Mouse (Mus musculus) thymus, adult 2 months (tissue): ENCODE measurements at regions not wholly inside any gene's neighbourhood (a gene's known extent, or its start where the extent isn't known, plus 50 kb on each side); places are given as distances from the start of the nearest gene placed in this dataset.
A peak's percentile ranks its signal among the peaks of the same experiment; 100 is the strongest.
"Not testable (repeated sequence)": the region's sequence is repeated elsewhere in the genome, so short reads cannot be mapped to it uniquely, and the experiment has no call there.

Source experiments
- DNase-seq: peaks from one replicate; pipeline ENCODE4 v3.0.0; 2021
- H3K27ac ChIP-seq: fragments of 200-500 bp; 2 replicates; pipeline ENCODE4 v1.5.1; 2012; ENCODE audit warnings: low read length, control low read depth; ENCODE audit not compliant: control insufficient read depth, insufficient read depth
- H3K27me3 ChIP-seq: fragments of 200-500 bp; 2 replicates; pipeline ENCODE4 v1.6.1; 2012; ENCODE audit warnings: mild to moderate bottlenecking, low read length, moderate library complexity, mixed read lengths; ENCODE audit not compliant: control insufficient read depth, insufficient read depth
- H3K36me3 ChIP-seq: fragments of 200-500 bp; 2 replicates; pipeline ENCODE4 v1.6.1; 2012; ENCODE audit warnings: mild to moderate bottlenecking, low read length, moderate library complexity; ENCODE audit not compliant: control insufficient read depth, insufficient read depth
- H3K4me1 ChIP-seq: fragments of 200-500 bp; replicated peaks from 2 replicates; pipeline ENCODE4 v1.6.1; 2012; ENCODE audit warnings: low read length; ENCODE audit not compliant: control insufficient read depth, insufficient read depth
- H3K4me3 ChIP-seq: fragments of 200-500 bp; 2 replicates; pipeline ENCODE4 v1.5.1; 2012; ENCODE audit warnings: mild to moderate bottlenecking, low read length, control low read depth, moderate library complexity; ENCODE audit not compliant: control insufficient read depth, insufficient read depth
- CTCF ChIP-seq: fragments of 200-500 bp; IDR thresholded peaks from 2 replicates; pipeline ENCODE4 v1.5.1; 2012; ENCODE audit warnings: mild to moderate bottlenecking, control low read depth, low read length, moderate library complexity, borderline replicate concordance; ENCODE audit not compliant: control insufficient read depth, poor library complexity, insufficient read depth; ENCODE audit errors: extremely low read depth
- POLR2A ChIP-seq: fragments of 200-500 bp; IDR thresholded peaks from 2 replicates; pipeline ENCODE4 v1.6.1; 2012; ENCODE audit warnings: mild to moderate bottlenecking, low read length, control low read depth, moderate library complexity; ENCODE audit not compliant: control insufficient read depth, poor library complexity, insufficient read depth; ENCODE audit errors: extremely low read depth
- WGBS: fragments of 180-500 bp; shearing (Covaris S2); methylation state at CpG from one replicate; pipeline ENCODE4 v1.1.7; 2018; 5-methylcytosine and 5-hydroxymethylcytosine counted together

- Histone ChIP-seq H3K36me3 (no peaks in the 10 kb centered on the region), H3K4me3 (no peak overlapping the region), H3K27ac (no peak overlapping the region), H3K27me3 (no peaks in the 10 kb centered on the region), H3K4me1 (no peaks in the 10 kb centered on the region; the same call in 1 of the 2 replicates)
- TF ChIP-seq CTCF = no peak
- no peak for TF ChIP-seq POLR2A
- 28% methylated on average over 3 of the region's 3 CpGs for WGBS
- no peak for DNase-seq
These were observed 207.4 kb downstream of the Diras2 start for GRCm38 (mm10) chr13:52323691-52324090.

- not testable (repeated sequence) for H3K27me3 ChIP-seq, H3K4me1 ChIP-seq, DNase-seq, H3K36me3 ChIP-seq, H3K4me3 ChIP-seq, H3K27ac ChIP-seq
- WGBS = 84% methylated on average over 3 of the region's 3 CpGs
These were observed 206.7 kb downstream of the Diras2 start for GRCm38 (mm10) chr13:52324378-52324777.

- WGBS = 94% methylated on average over 6 of the region's 6 CpGs
- H3K27me3 ChIP-seq, DNase-seq: not testable (repeated sequence)
These were observed 205.4 kb downstream of the Diras2 start for GRCm38 (mm10) chr13:52325647-52326046.

GRCm38 (mm10) chr13:52327734-52328133 is 203.3 kb downstream of the Diras2 start:
- H3K27me3 ChIP-seq = no peaks in the 10 kb centered on the region
- H3K27ac ChIP-seq = no peak overlapping the region
- 98% methylated on average over 9 of the region's 9 CpGs for WGBS
- no peaks in the 10 kb centered on the region for H3K36me3 ChIP-seq
- DNase-seq = no peak
- peaks cover 5% of the 10 kb centered on the region for H3K4me1 ChIP-seq
- TF ChIP-seq POLR2A (no peak), CTCF (no peak)
- H3K4me3 ChIP-seq = no peak overlapping the region

More at GRCm38 (mm10) chr13:52325647-52326046, 205.4 kb downstream of the Diras2 start:
- H3K4me3 ChIP-seq, H3K27ac ChIP-seq, H3K4me1 ChIP-seq, H3K36me3 ChIP-seq: not testable (repeated sequence)

GRCm38 (mm10) chr13:52328766-52329165 is 202.3 kb downstream of the Diras2 start:
- 80% methylated on average over 8 of the region's 8 CpGs for WGBS

GRCm38 (mm10) chr13:52331068-52331467 is 200.0 kb downstream of the Diras2 start:
- no peak for TF ChIP-seq POLR2A
- no peak for TF ChIP-seq CTCF
- WGBS = 4% methylated on average over 5 of the region's 5 CpGs
- H3K36me3 ChIP-seq = no peaks in the 10 kb centered on the region
- H3K4me1 ChIP-seq = peaks cover 11% of the 10 kb centered on the region
- H3K4me3 ChIP-seq = no peak overlapping the region
- H3K27ac ChIP-seq = 0 out of 2 replicates have a peak overlapping the region, but pooled peaks have one; percentile 11
- peak; percentile 74 for DNase-seq
- no peaks in the 10 kb centered on the region for H3K27me3 ChIP-seq

More at GRCm38 (mm10) chr13:52328766-52329165, 202.3 kb downstream of the Diras2 start:
- no peaks in the 10 kb centered on the region for H3K36me3 ChIP-seq
- DNase-seq = no peak
- no peak overlapping the region for H3K4me3 ChIP-seq
- H3K27me3 ChIP-seq = no peaks in the 10 kb centered on the region
- TF ChIP-seq CTCF = no peak
- no peak for TF ChIP-seq POLR2A
- H3K27ac ChIP-seq = no peak overlapping the region
- peaks cover 5% of the 10 kb centered on the region for H3K4me1 ChIP-seq

GRCm38 (mm10) chr13:52334962-52335361 is 196.1 kb downstream of the Diras2 start:
- no peak overlapping the region for H3K27ac ChIP-seq
- H3K27me3 ChIP-seq = no peaks in the 10 kb centered on the region
- no peak for TF ChIP-seq POLR2A
- no peak for TF ChIP-seq CTCF
- 13% methylated on average over 3 of the region's 3 CpGs for WGBS
- H3K36me3 ChIP-seq = no peaks in the 10 kb centered on the region
- H3K4me3 ChIP-seq = no peak overlapping the region
- H3K4me1 ChIP-seq = peaks cover 24% of the 10 kb centered on the region
- DNase-seq = no peak
